Mouse (Mus musculus): ENCODE measurements around the gene Atp13a5. TPM values are rescaled to one million over a fixed set of nuclear protein-coding genes. Genes with fewer than 3 reads are reported as not detected.

The Atp13a5 gene
- polyA plus RNA-seq, 1 experiment from 2014 or later, result not detected

DNA sequence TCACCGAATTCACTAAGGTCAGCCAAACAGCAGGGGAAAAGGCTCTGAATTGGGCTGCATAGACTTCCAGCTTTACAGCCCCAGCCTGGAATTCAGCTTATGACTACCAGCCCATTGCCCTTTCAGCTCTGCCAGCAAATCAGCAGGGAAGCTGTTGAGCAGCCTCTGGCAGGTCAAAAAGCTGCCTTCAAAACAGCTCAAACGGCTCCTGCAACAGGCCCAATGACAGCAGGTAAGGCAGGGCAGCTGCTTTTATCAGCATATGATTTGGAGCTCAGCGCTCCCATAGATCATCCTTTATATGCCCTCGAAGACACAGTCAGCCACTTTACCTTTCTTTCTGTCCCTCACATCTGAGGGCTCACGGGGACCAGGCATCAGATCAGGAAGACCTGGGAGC, 185.6 kb downstream of the Atp13a5 start:
- no peak overlapping the region for H3K9ac ChIP-seq (ENCODE audit: low read length)
- no peaks in the 10 kb centered on the region for H3K36me3 ChIP-seq (ENCODE audit: control insufficient read depth, insufficient read depth, low read length)
- H3K4me3 ChIP-seq (replicated peaks; ENCODE audit: low read length), result no peak overlapping the region
- ATAC-seq (ENCODE audit: insufficient read depth, low FRiP score), result no peak
- no peaks in the 10 kb centered on the region for H3K9me3 ChIP-seq (replicated peaks; ENCODE audit: control insufficient read depth, low read length)
- no peaks in the 10 kb centered on the region for H3K4me1 ChIP-seq (ENCODE audit: control insufficient read depth, insufficient read depth, low read length)
- no peaks in the 10 kb centered on the region for H3K27me3 ChIP-seq (ENCODE audit: control insufficient read depth, insufficient read depth, low read length)
- 41% methylated on average over 5 of the region's 5 CpGs for WGBS
- H3K27ac ChIP-seq (ENCODE audit: low read length), result no peak overlapping the region
- H3K4me2 ChIP-seq (ENCODE audit: low read depth, low read length), result no peak overlapping the region

Other genes with a start within 250 kb of the Atp13a5 start
- gene Hrasls, start 169.0 kb downstream of the Atp13a5 start, polyA plus RNA-seq (2015; fragmentation: Nextera tagmentation; extraction: Ambion mirVana), result 0.87 and 0.96 TPM in 2 replicates
- gene Atp13a4, start 166.1 kb upstream of the Atp13a5 start, polyA plus RNA-seq (2015; fragmentation: Nextera tagmentation; extraction: Ambion mirVana), result 0.18 and 1.7 TPM in 2 replicates
- 30.4 and 33.7 TPM in 2 replicates for gene Opa1, start 200.6 kb upstream of the Atp13a5 start, polyA plus RNA-seq (2015; fragmentation: Nextera tagmentation; extraction: Ambion mirVana)

All from stomach, embryonic 16.5 days (tissue).